9 mouse cellular contexts compared by ENCODE assay signal in genomic region chr2:80275136-80275535, GRCm38 (mm10). TPM values are rescaled to one million over a fixed set of nuclear protein-coding genes. Genes with fewer than 3 reads are reported as not detected.
DNase-seq lines count a peak whose midpoint lies in the region; ATAC-seq and TF ChIP-seq lines count a peak whose summit lies in the region.
"Had no signal": no experiment of that assay in that cellular context is flagged by ENCODE, and none has a peak within 500 bp of the region (broad histone marks: within the 10 kb centered on the region; RNA-seq: fewer than 3 reads in every experiment).

No protein-coding gene starts in this region.

- ATAC-seq in heart, postnatal 0 days (ENCODE audit: insufficient read depth, low read depth) = no peak

- H3K27ac ChIP-seq in heart, postnatal 0 days (ENCODE audit: low read depth) = no peak overlapping the region

- peak; percentile 16 for DNase-seq in heart, postnatal 0 days (ENCODE audit: low spot score)
- DNase-seq in heart, postnatal 25 days (ENCODE audit: low spot score) = no peak
- DNase-seq in thymus, postnatal 0 days (ENCODE audit: low spot score) = peak; percentile 14
- DNase-seq in thymus, postnatal 10 days (ENCODE audit: low spot score in 2 of 2) = no peak
- DNase-seq in embryo, embryonic 10 days (ENCODE audit: low spot score) = peak; percentile 66
- DNase-seq in left cerebral cortex, postnatal 14 days (ENCODE audit: low spot score in 2 of 2) = peak; percentile 50 to 68
- peak; percentile 13 for DNase-seq in right cerebral cortex, postnatal 4 days
- no peak for DNase-seq in neural tube, embryonic 10.5 days (ENCODE audit: extremely low spot score, low spot score)

- intact Hi-C loops in heart, postnatal 25 days (cut with DNase I) = no loop called here
- intact Hi-C loops in left cerebral cortex, postnatal 14 days (cut with DNase I) = loop anchor here (10.0 kb wide), 1 partner anchor 760 kb away; no protein-coding TSS in a partner anchor

- H3K27me3 ChIP-seq in heart, postnatal 0 days (ENCODE audit: control insufficient read depth, insufficient read depth, low read length) = no peaks in the 10 kb centered on the region

- 50% methylated on average over 2 of the region's 2 CpGs for WGBS in heart, postnatal 0 days

- peak; percentile 54 for TF ChIP-seq CTCF in heart, postnatal 0 days (IDR thresholded peaks at IDR 0.05; ENCODE audit: low read depth)

- H3K9ac ChIP-seq in heart, postnatal 0 days (replicated peaks; ENCODE audit: low read depth, low read length) = no peak overlapping the region

- H3K9me3 ChIP-seq in heart, postnatal 0 days (replicated peaks; ENCODE audit: control insufficient read depth, low read length) = no peaks in the 10 kb centered on the region

- H3K4me2 ChIP-seq in heart, postnatal 0 days (ENCODE audit: low read depth, low read length) = no peak overlapping the region

- TF ChIP-seq EP300 in heart, postnatal 0 days (IDR thresholded peaks at IDR 0.05; ENCODE audit: low read depth) = no peak

- H3K4me1 ChIP-seq in heart, postnatal 0 days (ENCODE audit: control insufficient read depth, insufficient read depth) = peaks cover 11% of the 10 kb centered on the region; the same call in 1 of the 2 replicates

- no peak overlapping the region for H3K4me3 ChIP-seq in heart, postnatal 0 days (ENCODE audit: low read depth, low read length)

- no peaks in the 10 kb centered on the region for H3K36me3 ChIP-seq in heart, postnatal 0 days (replicated peaks; ENCODE audit: control insufficient read depth, insufficient read depth, low read length)

RNA-seq across cellular contexts. Expression of gene Prdx6b, which starts 17.1 kb away (rescaled TPM):
- not detected in 2 replicates for total RNA-seq in heart, postnatal 0 days (2014; rRNA removed; ENCODE audit: low replicate concordance)
- polyA plus RNA-seq in heart, postnatal 0 days (2015; fragmentation: Nextera tagmentation; extraction: Ambion mirVana) = not detected in 2 replicates
- total RNA-seq in heart, postnatal 25 days (2021) = not detected
- not detected in 2 replicates for polyA plus RNA-seq in thymus, postnatal 0 days (2015; fragmentation: Nextera tagmentation; extraction: Ambion mirVana)
- not detected for total RNA-seq in left cerebral cortex, postnatal 14 days (2021)
- total RNA-seq: layer of hippocampus, postnatal 25 days had no signal

RNA-seq across cellular contexts. Expression of gene Dnajc10, which starts 40.1 kb away (rescaled TPM):
- 36.4 and 45.2 TPM in 2 replicates for total RNA-seq in heart, postnatal 0 days (2014; rRNA removed; ENCODE audit: low replicate concordance)
- 29.6 and 30.8 TPM in 2 replicates for polyA plus RNA-seq in heart, postnatal 0 days (2015; fragmentation: Nextera tagmentation; extraction: Ambion mirVana)
- 10 to 100 TPM; 31.9 to 34.1 TPM for total RNA-seq in heart, postnatal 25 days (2021)
- 45.4 and 47.5 TPM in 2 replicates for polyA plus RNA-seq in thymus, postnatal 0 days (2015; fragmentation: Nextera tagmentation; extraction: Ambion mirVana)
- 10 to 100 TPM; 59.9 to 60.8 TPM for total RNA-seq in left cerebral cortex, postnatal 14 days (2021)

Comparison
In these comparisons a context has a peak if more than half of its experiments do, and no peak if none do; other contexts are left out.
1. DNase-seq: peak in heart, postnatal 0 days (single experiment), thymus, postnatal 0 days (single experiment), embryo, embryonic 10 days (single experiment), left cerebral cortex, postnatal 14 days (2 of 2) and right cerebral cortex, postnatal 4 days (single experiment); none in heart, postnatal 25 days (single experiment), thymus, postnatal 10 days (0 of 2) and neural tube, embryonic 10.5 days (single experiment).